Mouse (Mus musculus) hindbrain, embryonic 14.5 days (tissue): ENCODE data around the gene Foxk2. TPM values are rescaled to one million over a fixed set of nuclear protein-coding genes. Genes with fewer than 3 reads are reported as not detected.
A peak's percentile ranks its signal among the peaks of the same experiment; 100 is the strongest.

Experiments
- ATAC-seq: fragments of 200-750 bp; cut with Nextera tagmentation; 2 replicates; pipeline ENCODE4 v1.8.0; 2017; ENCODE audit warnings: moderate number of reproducible peaks, mild to moderate bottlenecking, moderate TSS enrichment, moderate library complexity; ENCODE audit not compliant: low FRiP score
- DNase-seq: peaks from one replicate; pipeline ENCODE4 v3.0.0-alpha.2; 2015; ENCODE audit warnings: low spot score
- H3K27ac ChIP-seq: fragments of 300-500 bp; sonication (generic); 2 replicates; pipeline ENCODE4 v1.5.1; 2014; ENCODE audit warnings: mild to moderate bottlenecking, moderate library complexity
- H3K27me3 ChIP-seq: fragments of 300-500 bp; sonication (generic); 2 replicates; pipeline ENCODE4 v1.6.1; 2014; ENCODE audit warnings: mild to moderate bottlenecking, low read length, mixed read lengths; ENCODE audit not compliant: control insufficient read depth, insufficient read depth
- H3K36me3 ChIP-seq: fragments of 300-500 bp; sonication (generic); replicated peaks from 2 replicates; pipeline ENCODE4 v1.6.1; 2014; ENCODE audit not compliant: control insufficient read depth, insufficient read depth
- H3K4me1 ChIP-seq: fragments of 300-500 bp; sonication (generic); replicated peaks from 2 replicates; pipeline ENCODE4 v1.6.1; 2014; ENCODE audit warnings: antibody characterized with exemption, low read length, mixed read lengths; ENCODE audit not compliant: control insufficient read depth, insufficient read depth
- H3K4me2 ChIP-seq: fragments of 300-500 bp; sonication (generic); replicated peaks from 2 replicates; pipeline ENCODE4 v1.6.1; 2014; ENCODE audit warnings: mild to moderate bottlenecking, moderate library complexity
- H3K4me3 ChIP-seq: fragments of 300-500 bp; sonication (generic); replicated peaks from 2 replicates; pipeline ENCODE4 v1.5.1; 2014; ENCODE audit warnings: mild to moderate bottlenecking, low read length
- H3K9ac ChIP-seq: fragments of 300-500 bp; sonication (generic); 2 replicates; pipeline ENCODE4 v1.6.1; 2014
- H3K9me3 ChIP-seq: fragments of 300-500 bp; sonication (generic); 2 replicates; pipeline ENCODE4 v1.6.1; 2016; ENCODE audit warnings: low read length; ENCODE audit not compliant: control insufficient read depth
- WGBS: fragments of 180-500 bp; shearing (Covaris S2); extraction: QIAGEN DNeasy Blood & Tissue Kit; methylation state at CpG from one replicate; pipeline ENCODE4 v1.1.7; 2014; 5-methylcytosine and 5-hydroxymethylcytosine counted together
- polyA plus RNA-seq: library from polyadenylated mRNA; unstranded; fragments of >200 nt; fragmentation: Nextera tagmentation; extraction: Ambion mirVana; gene quantifications from 2 replicates; pipeline ENCODE4 v1.2.1, GENCODE M21; 2014

The Foxk2 gene
- 15.3 and 18.5 TPM in 2 replicates for polyA plus RNA-seq

- peak; percentile 97 for ATAC-seq
- peaks cover 50% of the 10 kb centered on the region for H3K36me3 ChIP-seq
- H3K9me3 ChIP-seq: no peaks in the 10 kb centered on the region
Measured at GRCm38 (mm10) chr11:121259160-121260100, at the start of gene Foxk2. Gene Foxk2 (plus strand): TSS chr11:121259990.

GRCm38 (mm10) chr11:121216831-121217230 lies 43.0 kb upstream of the Foxk2 start:
- no peak overlapping the region for H3K4me3 ChIP-seq
- WGBS: 95% methylated on average over 3 of the region's 3 CpGs
- no peaks in the 10 kb centered on the region for H3K27me3 ChIP-seq
- DNase-seq (no peak), ATAC-seq (no peak)
- no peak overlapping the region for H3K4me2 ChIP-seq
- H3K27ac ChIP-seq: no peak overlapping the region
- no peak overlapping the region for H3K9ac ChIP-seq
- no peaks in the 10 kb centered on the region for H3K4me1 ChIP-seq
- H3K9me3 ChIP-seq: no peaks in the 10 kb centered on the region
- H3K36me3 ChIP-seq: peaks cover 66% of the 10 kb centered on the region

More at GRCm38 (mm10) chr11:121259160-121260100, at the start of gene Foxk2:
- peak; percentile 96 for DNase-seq
- Histone ChIP-seq H3K27ac (peak within 1 kb of the TSS; percentile 96), H3K27me3 (no peaks in the 10 kb centered on the region), H3K9ac (peak within 1 kb of the TSS; percentile 98), H3K4me1 (peaks cover 27% of the 10 kb centered on the region), H3K4me3 (peak within 1 kb of the TSS; percentile 99), H3K4me2 (peak within 1 kb of the TSS; percentile 75)
- WGBS: under 1% methylated on average over 89 of the region's 91 CpGs

GRCm38 (mm10) chr11:121219776-121220175 lies 40.0 kb upstream of the Foxk2 start:
- no peak overlapping the region for H3K27ac ChIP-seq
- H3K4me2 ChIP-seq: no peak overlapping the region
- no peaks in the 10 kb centered on the region for H3K9me3 ChIP-seq
- no peaks in the 10 kb centered on the region for H3K4me1 ChIP-seq
- no peak overlapping the region for H3K9ac ChIP-seq
- WGBS: 95% methylated on average over 11 of the region's 11 CpGs
- no peaks in the 10 kb centered on the region for H3K27me3 ChIP-seq
- ATAC-seq: no peak
- H3K36me3 ChIP-seq: peaks cover 83% of the 10 kb centered on the region
- H3K4me3 ChIP-seq: no peak overlapping the region
- no peak for DNase-seq

DNA sequence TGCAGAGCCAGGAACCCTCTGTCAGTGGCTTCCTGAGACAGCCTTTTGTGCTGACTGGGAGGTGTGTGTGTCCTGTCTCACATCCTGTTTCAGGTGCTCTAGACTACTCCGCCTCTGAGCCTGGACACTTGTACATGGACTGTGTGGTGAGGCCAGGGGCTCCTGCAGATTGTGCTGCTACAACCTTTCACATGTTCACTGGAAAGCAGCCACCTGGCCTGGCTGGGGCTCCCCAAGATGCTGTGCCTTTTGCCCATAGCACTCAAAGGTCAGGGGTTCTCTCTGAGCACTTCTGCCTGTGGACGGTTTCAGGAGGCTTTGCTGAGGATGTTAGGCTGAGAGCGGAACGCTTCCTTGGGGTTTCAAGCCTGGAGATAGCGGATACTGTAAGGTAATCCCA lies 39.0 kb upstream of the Foxk2 start:
- Histone ChIP-seq H3K4me2 (no peak overlapping the region), H3K9ac (no peak overlapping the region), H3K9me3 (no peaks in the 10 kb centered on the region), H3K27me3 (no peaks in the 10 kb centered on the region), H3K36me3 (peaks cover 91% of the 10 kb centered on the region), H3K4me1 (no peaks in the 10 kb centered on the region), H3K27ac (no peak overlapping the region), H3K4me3 (no peak overlapping the region)
- DNase-seq: no peak
- 93% methylated on average over 5 of the region's 5 CpGs for WGBS
- ATAC-seq: no peak

- Histone ChIP-seq H3K4me3 (no peak overlapping the region), H3K9me3 (no peaks in the 10 kb centered on the region), H3K36me3 (peaks cover 89% of the 10 kb centered on the region), H3K27ac (no peak overlapping the region), H3K27me3 (no peaks in the 10 kb centered on the region), H3K4me1 (no peaks in the 10 kb centered on the region), H3K9ac (no peak overlapping the region), H3K4me2 (no peak overlapping the region)
- 92% methylated on average over 6 of the region's 6 CpGs for WGBS
- ATAC-seq: no peak
- no peak for DNase-seq
Measured at GRCm38 (mm10) chr11:121221321-121222010, 38.3 kb upstream of the Foxk2 start.

GRCm38 (mm10) chr11:121228129-121229017 lies 31.4 kb upstream of the Foxk2 start:
- no peak for DNase-seq

DNA sequence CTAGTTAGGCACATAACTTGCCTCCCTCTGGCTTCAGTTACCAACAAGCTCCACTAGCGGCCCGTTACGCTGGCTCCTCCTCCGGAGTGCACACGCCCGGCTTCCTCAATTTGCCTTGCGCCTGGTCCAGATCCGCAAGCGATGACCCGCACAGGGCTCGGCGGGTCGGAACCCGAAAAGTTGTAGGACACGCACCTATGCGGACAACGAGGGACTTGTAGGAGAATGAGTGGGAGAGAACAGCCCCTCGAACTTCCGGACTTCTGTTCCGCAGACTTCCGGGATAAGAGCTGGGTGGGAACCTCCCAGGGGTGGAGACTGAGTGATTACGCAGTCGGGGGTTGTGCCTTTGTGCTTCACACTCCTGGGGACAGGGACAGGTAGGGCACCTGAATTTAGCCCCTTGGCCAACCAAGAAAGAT lies 30.8 kb upstream of the Foxk2 start, which contains the start of gene Cybc1:
Cybc1 (minus strand) TSS at position 305 of the 422 bp plus-strand sequence.
- H3K4me3 ChIP-seq: peak within 1 kb of the TSS; percentile 56
- peak within 1 kb of the TSS; percentile 78 for H3K4me2 ChIP-seq
- peak within 1 kb of the TSS; percentile 47 for H3K27ac ChIP-seq
- no peaks in the 10 kb centered on the region for H3K9me3 ChIP-seq
- under 1% methylated on average over 23 of the region's 23 CpGs for WGBS
- peaks cover 18% of the 10 kb centered on the region for H3K4me1 ChIP-seq
- DNase-seq (peak; percentile 78), ATAC-seq (peak; percentile 87)
- H3K9ac ChIP-seq: peak within 1 kb of the TSS; percentile 70
- H3K36me3 ChIP-seq: peaks cover 22% of the 10 kb centered on the region
- H3K27me3 ChIP-seq: no peaks in the 10 kb centered on the region

More at GRCm38 (mm10) chr11:121228129-121229017, 31.4 kb upstream of the Foxk2 start:
- no peaks in the 10 kb centered on the region for H3K27me3 ChIP-seq
- peak overlapping the region; percentile 70 for H3K9ac ChIP-seq
- no peaks in the 10 kb centered on the region for H3K9me3 ChIP-seq
- H3K36me3 ChIP-seq: peaks cover 28% of the 10 kb centered on the region
- ATAC-seq: no peak; the same call in 1 of the 2 replicates
- WGBS: 28% methylated on average over 21 of the region's 21 CpGs
- H3K4me1 ChIP-seq: peaks cover 18% of the 10 kb centered on the region
- peak overlapping the region; percentile 56 for H3K4me3 ChIP-seq
- H3K4me2 ChIP-seq: peak overlapping the region; percentile 78
- H3K27ac ChIP-seq: peak overlapping the region; percentile 47; the same call in 1 of the 2 replicates

GRCm38 (mm10) chr11:121231191-121231590 lies 28.6 kb upstream of the Foxk2 start:
- 80% methylated on average over 4 of the region's 4 CpGs for WGBS

More at GRCm38 (mm10) chr11:121231191-121231590, 28.6 kb upstream of the Foxk2 start:
- Histone ChIP-seq H3K9me3 (no peaks in the 10 kb centered on the region), H3K36me3 (peaks cover under 1% of the 10 kb centered on the region; the same call in 1 of the 2 replicates), H3K4me3 (no peak overlapping the region), H3K27ac (no peak overlapping the region), H3K4me1 (peaks cover 25% of the 10 kb centered on the region), H3K4me2 (no peak overlapping the region), H3K27me3 (no peaks in the 10 kb centered on the region), H3K9ac (no peak overlapping the region)
- ATAC-seq (no peak), DNase-seq (no peak)
